Comparison of ENCODE assay signal across 14 mouse cellular contexts in the genomic region with DNA sequence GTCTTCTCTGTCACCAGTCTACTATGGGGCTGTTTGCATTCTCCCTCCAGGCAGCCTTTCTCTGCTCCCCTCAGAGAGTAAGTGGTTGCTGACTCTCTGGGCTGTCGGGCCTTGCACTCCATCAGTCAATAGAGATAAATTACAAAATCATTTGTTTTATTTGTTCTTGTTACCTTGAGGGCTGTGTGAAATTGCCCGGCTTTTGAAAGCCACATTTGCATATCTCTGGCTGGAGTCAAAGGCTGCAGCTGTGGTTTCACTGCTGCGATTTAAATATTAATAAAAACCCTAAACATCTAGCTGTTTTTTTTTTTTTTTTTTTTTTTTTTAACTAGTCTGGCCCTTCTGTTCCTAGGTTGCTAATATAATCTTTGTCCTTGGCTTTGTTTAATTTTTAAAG. TPM values are rescaled to one million over a fixed set of nuclear protein-coding genes. Genes with fewer than 3 reads are reported as not detected.
A peak's percentile ranks its signal among the peaks of the same experiment; 100 is the strongest.
DNase-seq lines count a peak whose midpoint lies in the region; ATAC-seq and TF ChIP-seq lines count a peak whose summit lies in the region.
"Had no signal": no experiment of that assay in that cellular context is flagged by ENCODE, and none has a peak within 500 bp of the region (broad histone marks: within the 10 kb centered on the region; RNA-seq: fewer than 3 reads in every experiment).

No protein-coding gene starts in this region.

- H3K9ac ChIP-seq in liver, adult 2 months (ENCODE audit: low read depth, low read length): no peak overlapping the region
- H3K9ac ChIP-seq in ES-E14 (ENCODE audit: insufficient read depth, low read depth, low read length, poor library complexity, severe bottlenecking): no peak overlapping the region
- no peak overlapping the region for H3K9ac ChIP-seq in forebrain, embryonic 14.5 days (ENCODE audit: low read length)
- H3K9ac ChIP-seq in midbrain, embryonic 13.5 days (replicated peaks): no peak overlapping the region
- H3K9ac ChIP-seq: limb, embryonic 15.5 days had no signal

- 0 out of 2 replicates have a peak overlapping the region, but pooled peaks have one; percentile 5 for H3K27ac ChIP-seq in liver, adult 2 months (replicated peaks; ENCODE audit: insufficient read depth, low read depth, low read length)
- no peak overlapping the region for H3K27ac ChIP-seq in ES-E14 (ENCODE audit: insufficient read depth, low read depth, low read length, poor library complexity, severe bottlenecking)
- H3K27ac ChIP-seq in forebrain, embryonic 14.5 days (ENCODE audit: low read depth, low read length): peak overlapping the region; percentile 55
- H3K27ac ChIP-seq in midbrain, embryonic 13.5 days: peak overlapping the region; percentile 81
- H3K27ac ChIP-seq: kidney, postnatal 0 days; limb, embryonic 15.5 days; macrophage had no signal

- no peaks in the 10 kb centered on the region for H3K9me3 ChIP-seq in ES-E14 (ENCODE audit: control insufficient read depth, insufficient read depth, low read depth, low read length)
- H3K9me3 ChIP-seq in forebrain, embryonic 14.5 days (replicated peaks; ENCODE audit: control insufficient read depth, low read length): no peaks in the 10 kb centered on the region
- H3K9me3 ChIP-seq in midbrain, embryonic 13.5 days: no peaks in the 10 kb centered on the region
- H3K9me3 ChIP-seq: limb, embryonic 15.5 days had no signal

- TF ChIP-seq POLR2A in liver, adult 2 months (IDR thresholded peaks at IDR 0.05; ENCODE audit: extremely low read depth, insufficient read depth, low read length): no peak

- H3K27me3 ChIP-seq in liver, adult 2 months (ENCODE audit: control insufficient read depth, insufficient read depth, low read length): no peaks in the 10 kb centered on the region
- H3K27me3 ChIP-seq in forebrain, embryonic 14.5 days (replicated peaks; ENCODE audit: control insufficient read depth, insufficient read depth, low read length): no peaks in the 10 kb centered on the region
- H3K27me3 ChIP-seq in midbrain, embryonic 13.5 days: no peaks in the 10 kb centered on the region

- H3K4me1 ChIP-seq in liver, adult 2 months (ENCODE audit: control insufficient read depth, insufficient read depth, low read length): peaks cover 32% of the 10 kb centered on the region
- peaks cover 9 to 15% of the 10 kb centered on the region in 2 experiments; a peak in 3 of 4 replicates for H3K4me1 ChIP-seq in ES-E14 (ENCODE audit: control insufficient read depth in 2 of 2, insufficient read depth in 2 of 2, low read length in 2 of 2, poor library complexity in 1 of 2)
- H3K4me1 ChIP-seq in forebrain, embryonic 14.5 days (ENCODE audit: control insufficient read depth, insufficient read depth, low read length): peaks cover 23% of the 10 kb centered on the region
- peaks cover 44% of the 10 kb centered on the region for H3K4me1 ChIP-seq in midbrain, embryonic 13.5 days (replicated peaks)

- no peaks in the 10 kb centered on the region for H3K79me2 ChIP-seq in liver, adult 2 months (ENCODE audit: control insufficient read depth, insufficient read depth, low read length)

- no peak overlapping the region for H3K4me3 ChIP-seq in liver, adult 2 months (ENCODE audit: insufficient read depth, low read depth, low read length)
- H3K4me3 ChIP-seq in ES-E14 (ENCODE audit: insufficient read depth in 1 of 2, low read depth in 1 of 2, low read length in 2 of 2, poor library complexity in 1 of 2, severe bottlenecking in 1 of 2): no peak overlapping the region
- no peak overlapping the region for H3K4me3 ChIP-seq in forebrain, embryonic 14.5 days (ENCODE audit: low read depth, low read length)
- no peak overlapping the region for H3K4me3 ChIP-seq in midbrain, embryonic 13.5 days (replicated peaks)
- H3K4me3 ChIP-seq: limb, embryonic 15.5 days; myocyte had no signal

- 23% methylated on average over 3 of the region's 3 CpGs for WGBS in liver, adult 2 months
- WGBS in forebrain, embryonic 14.5 days: 21% methylated on average over 3 of the region's 3 CpGs
- 16% methylated on average over 3 of the region's 3 CpGs for WGBS in midbrain, embryonic 13.5 days

- DNase-seq in liver, adult 2 months (ENCODE audit: extremely low read depth, low read depth, low spot score): peak; percentile 85
- DNase-seq in liver (no peak), ES-E14 (ENCODE audit: low read depth, low spot score) (no peak)
- peak; percentile 46 for DNase-seq in forebrain, embryonic 14.5 days (ENCODE audit: low spot score)
- DNase-seq in right cerebral cortex, adult 18-20 months: no peak
- no peak for DNase-seq in kidney, adult 11 months
- DNase-seq: cerebellum, adult 8-10 months; thymus, postnatal 4 days had no signal

- no peaks in the 10 kb centered on the region for H3K36me3 ChIP-seq in liver, adult 2 months (ENCODE audit: control insufficient read depth, insufficient read depth, low read length)
- peaks cover 15% of the 10 kb centered on the region for H3K36me3 ChIP-seq in ES-E14 (ENCODE audit: control insufficient read depth, insufficient read depth, low read length, poor library complexity, severe bottlenecking)
- 0 out of 2 replicates have a peak, but pooled peaks cover 3% of the 10 kb centered on the region for H3K36me3 ChIP-seq in forebrain, embryonic 14.5 days (ENCODE audit: control insufficient read depth, insufficient read depth, low read length)
- H3K36me3 ChIP-seq in midbrain, embryonic 13.5 days: no peaks in the 10 kb centered on the region

- no peak for TF ChIP-seq CTCF in liver, adult 2 months (IDR thresholded peaks at IDR 0.05; ENCODE audit: low read depth, low read length)

- no peak overlapping the region for H3K4me2 ChIP-seq in forebrain, embryonic 14.5 days (ENCODE audit: low read length)
- H3K4me2 ChIP-seq in midbrain, embryonic 13.5 days (replicated peaks): no peak overlapping the region
- H3K4me2 ChIP-seq: limb, embryonic 15.5 days had no signal

- in situ Hi-C loops in ES-E14 (cut with MboI; ENCODE audit: low sequenced_read_pairs in 2 of 2, unreplicated experiment in 2 of 2): no loop called here

- peak; percentile 55 for ATAC-seq in forebrain, embryonic 14.5 days
- no peak for ATAC-seq in midbrain, embryonic 13.5 days
- no peak for ATAC-seq in megakaryocyte-erythroid progenitor cell, adult 5-6 weeks (replicated peaks; ENCODE audit: low FRiP score, low TSS enrichment, poor library complexity, severe bottlenecking)

TF ChIP-seq in ES-E14, 5 proteins besides CTCF, POLR2A, EP300 and RAD21:
- TF ChIP-seq CHD2 (IDR thresholded peaks at IDR 0.05; ENCODE audit: low read depth, low read length): no peak
- TF ChIP-seq HCFC1 (IDR thresholded peaks at IDR 0.05; ENCODE audit: borderline replicate concordance, insufficient read depth, low read length): no peak
- peak; percentile 51 for TF ChIP-seq ZNF384 (IDR thresholded peaks at IDR 0.05; ENCODE audit: low read depth, low read length)

RNA-seq across cellular contexts. Expression of a gene that starts 17.8 kb away (rescaled TPM):
- 11.0 and 11.2 TPM in 2 replicates for total RNA-seq in liver, adult 2 months (2014; rRNA removed)
- 30.4 and 33.4 TPM in 2 replicates for polyA plus RNA-seq in liver, adult 2 months (2012; rRNA removed)
- total RNA-seq in ES-E14 (2012; rRNA removed): 41.9 and 57.5 TPM in 2 replicates
- 77.5 and 85.7 TPM in 2 replicates for polyA plus RNA-seq in forebrain, embryonic 14.5 days (2014; fragmentation: Nextera tagmentation; extraction: Ambion mirVana)
- 79.5 and 91.5 TPM in 2 replicates for polyA plus RNA-seq in midbrain, embryonic 13.5 days (2015; fragmentation: Nextera tagmentation; extraction: Ambion mirVana)
- total RNA-seq in megakaryocyte-erythroid progenitor cell, adult 5-6 weeks (2014; fragmentation: Nextera tagmentation): 6.5 and 7.4 TPM in 2 replicates
- 3.3 and 5.4 TPM in 2 replicates for total RNA-seq in megakaryocyte-erythroid progenitor cell, adult 5-6 weeks (2017)

RNA-seq across cellular contexts. Expression of a gene that starts 19.0 kb away (rescaled TPM):
- 5.5 and 8.0 TPM in 2 replicates for total RNA-seq in liver, adult 2 months (2014; rRNA removed)
- polyA plus RNA-seq in liver, adult 2 months (2012; rRNA removed): 18.9 and 22.3 TPM in 2 replicates
- 8.9 and 10.4 TPM in 2 replicates for total RNA-seq in ES-E14 (2012; rRNA removed)
- 98.7 and 131 TPM in 2 replicates for polyA plus RNA-seq in forebrain, embryonic 14.5 days (2014; fragmentation: Nextera tagmentation; extraction: Ambion mirVana)
- 102 and 117 TPM in 2 replicates for polyA plus RNA-seq in midbrain, embryonic 13.5 days (2015; fragmentation: Nextera tagmentation; extraction: Ambion mirVana)
- total RNA-seq in megakaryocyte-erythroid progenitor cell, adult 5-6 weeks (2014; fragmentation: Nextera tagmentation): 1.6 and 7.2 TPM in 2 replicates
- total RNA-seq in megakaryocyte-erythroid progenitor cell, adult 5-6 weeks (2017): 3.5 and 3.8 TPM in 2 replicates

RNA-seq across cellular contexts. Expression of a gene that starts 35.6 kb away (rescaled TPM):
- 24.6 and 37.1 TPM in 2 replicates for total RNA-seq in liver, adult 2 months (2014; rRNA removed)
- 33.8 and 43.6 TPM in 2 replicates for polyA plus RNA-seq in liver, adult 2 months (2012; rRNA removed)
- 5.0 and 9.1 TPM in 2 replicates for total RNA-seq in ES-E14 (2012; rRNA removed)
- 2.7 and 3.4 TPM in 2 replicates for polyA plus RNA-seq in forebrain, embryonic 14.5 days (2014; fragmentation: Nextera tagmentation; extraction: Ambion mirVana)
- polyA plus RNA-seq in midbrain, embryonic 13.5 days (2015; fragmentation: Nextera tagmentation; extraction: Ambion mirVana): 2.2 and 2.3 TPM in 2 replicates
- 35.5 and 44.1 TPM in 2 replicates for total RNA-seq in megakaryocyte-erythroid progenitor cell, adult 5-6 weeks (2014; fragmentation: Nextera tagmentation)
- 31.7 and 33.5 TPM in 2 replicates for total RNA-seq in megakaryocyte-erythroid progenitor cell, adult 5-6 weeks (2017)

RNA-seq across cellular contexts. Expression of a gene that starts 41.7 kb away (rescaled TPM):
- total RNA-seq in liver, adult 2 months (2014; rRNA removed): 236 and 259 TPM in 2 replicates
- polyA plus RNA-seq in liver, adult 2 months (2012; rRNA removed): 193 and 230 TPM in 2 replicates
- 1,298 and 1,307 TPM in 2 replicates for total RNA-seq in ES-E14 (2012; rRNA removed)
- 281 and 371 TPM in 2 replicates for polyA plus RNA-seq in forebrain, embryonic 14.5 days (2014; fragmentation: Nextera tagmentation; extraction: Ambion mirVana)
- 303 and 310 TPM in 2 replicates for polyA plus RNA-seq in midbrain, embryonic 13.5 days (2015; fragmentation: Nextera tagmentation; extraction: Ambion mirVana)
- total RNA-seq in megakaryocyte-erythroid progenitor cell, adult 5-6 weeks (2014; fragmentation: Nextera tagmentation): 1,243 and 1,644 TPM in 2 replicates
- total RNA-seq in megakaryocyte-erythroid progenitor cell, adult 5-6 weeks (2017): 3,990 and 4,375 TPM in 2 replicates

RNA-seq across cellular contexts. Expression of a gene that starts 58.7 kb away (rescaled TPM):
- 0.27 and 0.46 TPM in 2 replicates for total RNA-seq in liver, adult 2 months (2014; rRNA removed)
- polyA plus RNA-seq in liver, adult 2 months (2012; rRNA removed): 0.93 and 1.1 TPM in 2 replicates
- total RNA-seq in ES-E14 (2012; rRNA removed): 3.2 and 3.4 TPM in 2 replicates
- polyA plus RNA-seq in forebrain, embryonic 14.5 days (2014; fragmentation: Nextera tagmentation; extraction: Ambion mirVana): 1.2 TPM in 2 replicates
- 2.0 and 2.6 TPM in 2 replicates for polyA plus RNA-seq in midbrain, embryonic 13.5 days (2015; fragmentation: Nextera tagmentation; extraction: Ambion mirVana)
- total RNA-seq in megakaryocyte-erythroid progenitor cell, adult 5-6 weeks (2014; fragmentation: Nextera tagmentation): not detected in 2 replicates
- total RNA-seq in megakaryocyte-erythroid progenitor cell, adult 5-6 weeks (2017): not detected in 2 replicates

Comparison
In these comparisons a context has a peak if more than half of its experiments do, and no peak if none do; other contexts are left out.
1. DNase-seq: peak in liver, adult 2 months (single experiment) and forebrain, embryonic 14.5 days (single experiment); none in liver (single experiment), ES-E14 (single experiment), right cerebral cortex, adult 18-20 months (single experiment) and kidney, adult 11 months (single experiment).